Mouse (Mus musculus): ENCODE results near the gene Cldn34d.

The Cldn34d gene

GRCm38 (mm10) chrX:76602824-76603223 is at the start of gene Cldn34d:
Cldn34d (minus strand) TSS chrX:76602924.
- no peak for DNase-seq

- DNase-seq, result no peak
These were observed 4.1 kb downstream of the Cldn34d start for GRCm38 (mm10) chrX:76598459-76599206.

All from kidney, adult 18-20 months (tissue).